Mouse (Mus musculus): ENCODE results near the gene Sp1.

The Sp1 gene

GRCm38 (mm10) chr15:102405489-102406195 lies at the start of gene Sp1:
Sp1 (plus strand) TSS chr15:102406143.
- peak; percentile 96 to 99 for DNase-seq

- DNase-seq = no peak
These were observed 49.2 kb upstream of the Sp1 start for GRCm38 (mm10) chr15:102356501-102357325.

GRCm38 (mm10) chr15:102358126-102358525 lies 47.8 kb upstream of the Sp1 start:
- no peak for DNase-seq

GRCm38 (mm10) chr15:102358834-102359233 lies 47.1 kb upstream of the Sp1 start:
- DNase-seq = no peak

GRCm38 (mm10) chr15:102362648-102363047 lies 43.3 kb upstream of the Sp1 start:
- no peak for DNase-seq

- DNase-seq = no peak
These were observed 41.3 kb upstream of the Sp1 start for GRCm38 (mm10) chr15:102364678-102365077.

GRCm38 (mm10) chr15:102366238-102366637 lies 39.7 kb upstream of the Sp1 start:
- DNase-seq = no peak

GRCm38 (mm10) chr15:102366733-102367344 lies 39.1 kb upstream of the Sp1 start, which contains the start of gene Sp7:
Sp7 (minus strand) TSS chr15:102367182.
- no peak for DNase-seq

GRCm38 (mm10) chr15:102369972-102370371 lies 36.0 kb upstream of the Sp1 start:
- no peak for DNase-seq

- DNase-seq = no peak
These were observed 35.2 kb upstream of the Sp1 start for GRCm38 (mm10) chr15:102370727-102371126.

- DNase-seq = peak; percentile 31 to 47
These were observed 29.3 kb upstream of the Sp1 start for GRCm38 (mm10) chr15:102376453-102377162.

GRCm38 (mm10) chr15:102377163-102377543 lies 28.8 kb upstream of the Sp1 start:
- DNase-seq = peak; percentile 41 to 54

- DNase-seq = peak in 1 of 2 experiments; percentile 20
These were observed 28.1 kb upstream of the Sp1 start for GRCm38 (mm10) chr15:102377810-102378262.

- peak; percentile 85 to 92 for DNase-seq
These were observed 24.4 kb upstream of the Sp1 start for GRCm38 (mm10) chr15:102381575-102381974.

GRCm38 (mm10) chr15:102383671-102384070 lies 22.3 kb upstream of the Sp1 start:
- DNase-seq = no peak

GRCm38 (mm10) chr15:102386640-102387039 lies 19.3 kb upstream of the Sp1 start:
- no peak for DNase-seq

GRCm38 (mm10) chr15:102388942-102389341 lies 17.0 kb upstream of the Sp1 start:
- DNase-seq = no peak

- no peak for DNase-seq
These were observed 13.4 kb upstream of the Sp1 start for GRCm38 (mm10) chr15:102392520-102392919.

- DNase-seq = no peak
These were observed 12.3 kb upstream of the Sp1 start for GRCm38 (mm10) chr15:102393584-102394014.

- no peak for DNase-seq
These were observed 10.9 kb upstream of the Sp1 start for GRCm38 (mm10) chr15:102395061-102395460.

GRCm38 (mm10) chr15:102398629-102399028 lies 7.3 kb upstream of the Sp1 start:
- DNase-seq = no peak

All from cerebellum, adult 18-20 months (tissue).